Comparison of ENCODE assay signal across 16 mouse cellular contexts in genomic region chr17:86982497-86982896, GRCm38 (mm10). TPM values are rescaled to one million over a fixed set of nuclear protein-coding genes. Genes with fewer than 3 reads are reported as not detected.
DNase-seq lines count a peak whose midpoint lies in the region; ATAC-seq and TF ChIP-seq lines count a peak whose summit lies in the region.
"Had no signal": no experiment of that assay in that cellular context is flagged by ENCODE, and none has a peak within 500 bp of the region (broad histone marks: within the 10 kb centered on the region; RNA-seq: fewer than 3 reads in every experiment).

No protein-coding gene starts in this region.

- TF ChIP-seq CTCF in lung, adult 2 months (IDR thresholded peaks at IDR 0.05; ENCODE audit: insufficient read depth, low read length), result no peak

- WGBS in intestine, embryonic 14.5 days, result 53% methylated on average over 9 of the region's 9 CpGs
- 59% methylated on average over 9 of the region's 9 CpGs for WGBS in midbrain, embryonic 13.5 days
- 70% methylated on average over 9 of the region's 9 CpGs for WGBS in lung, adult 2 months

- H3K9me3 ChIP-seq in intestine, embryonic 14.5 days (ENCODE audit: control insufficient read depth, low read length), result no peaks in the 10 kb centered on the region
- no peaks in the 10 kb centered on the region for H3K9me3 ChIP-seq in midbrain, embryonic 13.5 days
- H3K9me3 ChIP-seq: embryonic facial prominence, embryonic 12.5 days had no signal

- H3K4me2 ChIP-seq in intestine, embryonic 14.5 days (ENCODE audit: low read length), result no peak overlapping the region
- no peak overlapping the region for H3K4me2 ChIP-seq in midbrain, embryonic 13.5 days (replicated peaks)
- H3K4me2 ChIP-seq: embryonic facial prominence, embryonic 12.5 days had no signal

- H3K27me3 ChIP-seq in intestine, embryonic 14.5 days (replicated peaks; ENCODE audit: control insufficient read depth, insufficient read depth, low read length), result no peaks in the 10 kb centered on the region
- no peaks in the 10 kb centered on the region for H3K27me3 ChIP-seq in midbrain, embryonic 13.5 days
- H3K27me3 ChIP-seq: CH12.LX; embryonic facial prominence, embryonic 12.5 days had no signal

- H3K9ac ChIP-seq in intestine, embryonic 14.5 days (ENCODE audit: low read length), result no peak overlapping the region
- no peak overlapping the region for H3K9ac ChIP-seq in midbrain, embryonic 13.5 days (replicated peaks)
- H3K9ac ChIP-seq: embryonic facial prominence, embryonic 12.5 days had no signal

- peaks cover 25% of the 10 kb centered on the region for H3K36me3 ChIP-seq in intestine, embryonic 14.5 days (ENCODE audit: control insufficient read depth, insufficient read depth, low read length)
- 0 out of 2 replicates have a peak, but pooled peaks cover 4% of the 10 kb centered on the region for H3K36me3 ChIP-seq in midbrain, embryonic 13.5 days

- ATAC-seq in intestine, embryonic 14.5 days (replicated peaks; ENCODE audit: low FRiP score, low TSS enrichment, low read depth), result peak; percentile 56
- ATAC-seq in midbrain, embryonic 13.5 days, result no peak
- ATAC-seq: hindbrain, embryonic 16.5 days had no signal

- TF ChIP-seq POLR2A in lung, adult 2 months (IDR thresholded peaks at IDR 0.05; ENCODE audit: borderline replicate concordance, extremely low read depth, low read depth, low read length), result no peak

- peak overlapping the region; percentile 25; the same call in 1 of the 2 replicates for H3K27ac ChIP-seq in brown adipose tissue, adult 24 weeks (replicated peaks; ENCODE audit: low read depth, low read length)
- H3K27ac ChIP-seq in intestine, embryonic 14.5 days (ENCODE audit: low read depth), result no peak overlapping the region
- no peak overlapping the region for H3K27ac ChIP-seq in midbrain, embryonic 13.5 days
- H3K27ac ChIP-seq: embryonic facial prominence, embryonic 12.5 days had no signal

- DNase-seq in kidney, adult 18-20 months, result peak; percentile 18
- no peak for DNase-seq in kidney, postnatal 4 days
- no peak for DNase-seq in intestine, embryonic 14.5 days (ENCODE audit: low spot score)
- peak; percentile 86 for DNase-seq in skeletal muscle tissue, adult 2 months (ENCODE audit: low read depth, low spot score)
- no peak for DNase-seq in lung, adult 2 months
- no peak for DNase-seq in adrenal gland, postnatal 4 days (ENCODE audit: low spot score in 2 of 2)
- DNase-seq: cerebellum, adult 8-10 months; spleen, adult 18-20 months; thymus, adult 18-20 months had no signal

- H3K4me1 ChIP-seq in brown adipose tissue, adult 24 weeks (ENCODE audit: control insufficient read depth, insufficient read depth, insufficient read length, low read length), result peaks cover 9% of the 10 kb centered on the region; the same call in 1 of the 2 replicates
- peaks cover 2% of the 10 kb centered on the region; the same call in 1 of the 2 replicates for H3K4me1 ChIP-seq in intestine, embryonic 14.5 days (replicated peaks; ENCODE audit: control insufficient read depth, insufficient read depth, low read length)
- H3K4me1 ChIP-seq in midbrain, embryonic 13.5 days (replicated peaks), result peaks cover 19% of the 10 kb centered on the region
- H3K4me1 ChIP-seq in lung, adult 2 months (ENCODE audit: control insufficient read depth, insufficient read depth, low read length), result peaks cover 7% of the 10 kb centered on the region

- no peak overlapping the region for H3K4me3 ChIP-seq in brown adipose tissue, adult 24 weeks (ENCODE audit: insufficient read depth, low read depth, low read length)
- no peak overlapping the region for H3K4me3 ChIP-seq in intestine, embryonic 14.5 days (ENCODE audit: low read depth, low read length)
- H3K4me3 ChIP-seq in midbrain, embryonic 13.5 days (replicated peaks), result no peak overlapping the region
- no peak overlapping the region for H3K4me3 ChIP-seq in lung, adult 2 months (replicated peaks; ENCODE audit: extremely low read depth, low read depth, low read length)
- H3K4me3 ChIP-seq: embryonic facial prominence, embryonic 12.5 days had no signal

RNA-seq across cellular contexts. Expression of gene Rhoq, which starts 19.6 kb away (rescaled TPM):
- polyA plus RNA-seq in brown adipose tissue, adult 24 weeks (2012; ENCODE audit: insufficient read depth, insufficient read length, missing spikeins), result 122 and 182 TPM in 2 replicates
- 18.6 and 18.7 TPM in 2 replicates for polyA plus RNA-seq in intestine, embryonic 14.5 days (2014; fragmentation: Nextera tagmentation; extraction: Ambion mirVana)
- polyA plus RNA-seq in midbrain, embryonic 13.5 days (2015; fragmentation: Nextera tagmentation; extraction: Ambion mirVana), result 6.5 and 7.0 TPM in 2 replicates
- 25.0 and 28.3 TPM in 2 replicates for polyA plus RNA-seq in lung, adult 2 months (2012; rRNA removed)
- 10 to 100 TPM; 46.0 to 46.9 TPM for total RNA-seq in adrenal gland, postnatal 4 days (2021)

RNA-seq across cellular contexts. Expression of gene Atp6v1e2, which starts 34.8 kb away (rescaled TPM):
- not detected in 2 replicates for polyA plus RNA-seq in brown adipose tissue, adult 24 weeks (2012; ENCODE audit: insufficient read depth, insufficient read length, missing spikeins)
- not detected in 2 replicates for polyA plus RNA-seq in intestine, embryonic 14.5 days (2014; fragmentation: Nextera tagmentation; extraction: Ambion mirVana)
- polyA plus RNA-seq in midbrain, embryonic 13.5 days (2015; fragmentation: Nextera tagmentation; extraction: Ambion mirVana), result not detected in 2 replicates
- not detected in 2 replicates for polyA plus RNA-seq in lung, adult 2 months (2012; rRNA removed)
- not detected for total RNA-seq in adrenal gland, postnatal 4 days (2021)
- total RNA-seq: CH12.LX; liver, adult 2 months had no signal
- polyA plus RNA-seq: embryonic facial prominence, embryonic 12.5 days; forebrain, embryonic 11.5 days; liver, adult 2 months had no signal

RNA-seq across cellular contexts. Expression of gene Pigf, which starts 42.7 kb away (rescaled TPM):
- 9.2 and 11.6 TPM in 2 replicates for polyA plus RNA-seq in brown adipose tissue, adult 24 weeks (2012; ENCODE audit: insufficient read depth, insufficient read length, missing spikeins)
- polyA plus RNA-seq in intestine, embryonic 14.5 days (2014; fragmentation: Nextera tagmentation; extraction: Ambion mirVana), result 42.1 and 43.8 TPM in 2 replicates
- 37.1 and 38.4 TPM in 2 replicates for polyA plus RNA-seq in midbrain, embryonic 13.5 days (2015; fragmentation: Nextera tagmentation; extraction: Ambion mirVana)
- 2.9 and 5.3 TPM in 2 replicates for polyA plus RNA-seq in lung, adult 2 months (2012; rRNA removed)
- 10 to 100 TPM; 11.4 to 13.0 TPM for total RNA-seq in adrenal gland, postnatal 4 days (2021)

RNA-seq across cellular contexts. Expression of gene Cript, which starts 42.9 kb away (rescaled TPM):
- polyA plus RNA-seq in brown adipose tissue, adult 24 weeks (2012; ENCODE audit: insufficient read depth, insufficient read length, missing spikeins), result 96.6 and 131 TPM in 2 replicates
- polyA plus RNA-seq in intestine, embryonic 14.5 days (2014; fragmentation: Nextera tagmentation; extraction: Ambion mirVana), result 126 and 136 TPM in 2 replicates
- polyA plus RNA-seq in midbrain, embryonic 13.5 days (2015; fragmentation: Nextera tagmentation; extraction: Ambion mirVana), result 237 and 269 TPM in 2 replicates
- polyA plus RNA-seq in lung, adult 2 months (2012; rRNA removed), result 7.7 and 15.5 TPM in 2 replicates
- total RNA-seq in adrenal gland, postnatal 4 days (2021), result 10 to 100 TPM; 49.8 to 50.1 TPM

Comparison
In these comparisons a context has a peak if more than half of its experiments do, and no peak if none do; other contexts are left out.
1. DNase-seq: peak in kidney, adult 18-20 months (single experiment) and skeletal muscle tissue, adult 2 months (single experiment); none in kidney, postnatal 4 days (0 of 2), intestine, embryonic 14.5 days (single experiment), lung, adult 2 months (single experiment) and adrenal gland, postnatal 4 days (0 of 2).